Comparison of ENCODE assay signal across 7 mouse cellular contexts in the genomic region with DNA sequence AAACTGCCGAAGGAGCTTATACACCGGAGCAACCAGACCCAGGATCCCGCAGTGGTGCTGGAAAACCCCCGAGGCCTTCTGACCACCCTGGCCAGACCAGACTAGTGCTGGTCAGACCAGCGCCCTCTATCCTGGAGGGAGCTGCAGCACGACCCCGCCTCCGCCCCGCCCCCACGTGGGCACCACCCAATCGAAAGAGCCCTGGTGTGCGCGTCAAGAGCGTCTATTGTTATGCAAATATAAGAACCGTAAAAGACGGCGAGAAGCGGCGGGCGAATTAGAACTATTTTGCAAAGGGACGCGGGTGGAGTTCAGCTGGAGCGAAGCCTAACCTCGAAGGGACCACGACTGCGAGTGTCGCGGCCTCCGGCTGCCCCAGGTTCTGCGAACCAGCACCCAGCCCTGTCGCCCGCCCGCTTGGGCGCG. TPM values are rescaled to one million over a fixed set of nuclear protein-coding genes. Genes with fewer than 3 reads are reported as not detected.
DNase-seq lines count a peak whose midpoint lies in the region; ATAC-seq and TF ChIP-seq lines count a peak whose summit lies in the region.

A gene (plus strand): TSS at position 281 of the 426 bp plus-strand sequence.

- H3K4me1 ChIP-seq in embryonic facial prominence, embryonic 14.5 days (ENCODE audit: control insufficient read depth, insufficient read depth, low read length) = peaks cover 26% of the 10 kb centered on the region
- peaks cover 61% of the 10 kb centered on the region for H3K4me1 ChIP-seq in limb, embryonic 13.5 days
- peaks cover 35% of the 10 kb centered on the region for H3K4me1 ChIP-seq in midbrain, embryonic 16.5 days (ENCODE audit: control insufficient read depth, insufficient read depth, low read length)
- H3K4me1 ChIP-seq in spleen, adult 2 months (ENCODE audit: control insufficient read depth, insufficient read depth, insufficient read length) = peaks cover 15% of the 10 kb centered on the region

- peak; percentile 78 to 82 for DNase-seq in adrenal gland, postnatal 4 days (ENCODE audit: low spot score in 2 of 2)
- DNase-seq in embryonic facial prominence, embryonic 14.5 days (ENCODE audit: low spot score) = peak; percentile 95
- peak; percentile 93 for DNase-seq in heart, adult 8-10 months (ENCODE audit: low spot score)
- DNase-seq in kidney, adult 9 months = peak; percentile 93
- DNase-seq in spleen, adult 2 months (ENCODE audit: low read depth in 1 of 2, low spot score in 2 of 2) = peak; percentile 77 to 93

- H3K4me2 ChIP-seq in embryonic facial prominence, embryonic 14.5 days (ENCODE audit: low read depth, low read length) = peak within 1 kb of the TSS; percentile 85
- H3K4me2 ChIP-seq in limb, embryonic 13.5 days (replicated peaks) = peak within 1 kb of the TSS; percentile 86
- peak within 1 kb of the TSS; percentile 67 for H3K4me2 ChIP-seq in midbrain, embryonic 16.5 days (ENCODE audit: low read length)

- under 1% methylated on average over 32 of the region's 35 CpGs for WGBS in embryonic facial prominence, embryonic 14.5 days
- WGBS in limb, embryonic 13.5 days = under 1% methylated on average over 35 of the region's 35 CpGs
- WGBS in midbrain, embryonic 16.5 days = under 1% methylated on average over 35 of the region's 35 CpGs
- under 1% methylated on average over 35 of the region's 35 CpGs for WGBS in spleen, adult 2 months

- H3K9me3 ChIP-seq in embryonic facial prominence, embryonic 14.5 days (ENCODE audit: control insufficient read depth, low read length) = no peaks in the 10 kb centered on the region
- H3K9me3 ChIP-seq in limb, embryonic 13.5 days = no peaks in the 10 kb centered on the region
- H3K9me3 ChIP-seq in midbrain, embryonic 16.5 days (replicated peaks; ENCODE audit: control insufficient read depth, low read length, poor library complexity, severe bottlenecking) = no peaks in the 10 kb centered on the region

- peak within 1 kb of the TSS; percentile 57 for H3K4me3 ChIP-seq in embryonic facial prominence, embryonic 14.5 days (ENCODE audit: low read depth, low read length)
- H3K4me3 ChIP-seq in limb, embryonic 13.5 days = peak within 1 kb of the TSS; percentile 58
- peak within 1 kb of the TSS; percentile 69 for H3K4me3 ChIP-seq in midbrain, embryonic 16.5 days (ENCODE audit: low read depth, low read length)
- H3K4me3 ChIP-seq in spleen, adult 2 months (ENCODE audit: extremely low read depth, insufficient read depth, insufficient read length) = peak within 1 kb of the TSS; percentile 54

- TF ChIP-seq POLR2A in spleen, adult 2 months (IDR thresholded peaks at IDR 0.05; ENCODE audit: low read depth, low read length) = peak; percentile 64

- H3K36me3 ChIP-seq in embryonic facial prominence, embryonic 14.5 days (ENCODE audit: control insufficient read depth, insufficient read depth, low read length) = no peaks in the 10 kb centered on the region
- H3K36me3 ChIP-seq in limb, embryonic 13.5 days = no peaks in the 10 kb centered on the region
- no peaks in the 10 kb centered on the region for H3K36me3 ChIP-seq in midbrain, embryonic 16.5 days (ENCODE audit: control insufficient read depth, insufficient read depth, low read length)
- H3K36me3 ChIP-seq in spleen, adult 2 months (ENCODE audit: control insufficient read depth, insufficient read depth, low read length) = no peaks in the 10 kb centered on the region

- no peak for TF ChIP-seq CTCF in spleen, adult 2 months (IDR thresholded peaks at IDR 0.05; ENCODE audit: extremely low read depth, insufficient read depth, insufficient read length, insufficient replicate concordance)

- peak within 1 kb of the TSS; percentile 75 for H3K27ac ChIP-seq in embryonic facial prominence, embryonic 14.5 days (replicated peaks; ENCODE audit: low read depth, low read length)
- peak within 1 kb of the TSS; percentile 52; the same call in 1 of the 2 replicates for H3K27ac ChIP-seq in limb, embryonic 13.5 days
- peak within 1 kb of the TSS; percentile 79 for H3K27ac ChIP-seq in midbrain, embryonic 16.5 days (ENCODE audit: low read length)
- H3K27ac ChIP-seq in spleen, adult 2 months (ENCODE audit: insufficient read depth, low read length) = peak within 1 kb of the TSS; percentile 42

- ATAC-seq in embryonic facial prominence, embryonic 14.5 days (ENCODE audit: low read depth) = peak; percentile 87
- ATAC-seq in limb, embryonic 13.5 days (ENCODE audit: low FRiP score, low read depth) = peak; percentile 74
- peak; percentile 90 for ATAC-seq in midbrain, embryonic 16.5 days

- peaks cover 71% of the 10 kb centered on the region for H3K27me3 ChIP-seq in embryonic facial prominence, embryonic 14.5 days (replicated peaks; ENCODE audit: control insufficient read depth, insufficient read depth, low read length)
- peaks cover 78% of the 10 kb centered on the region for H3K27me3 ChIP-seq in limb, embryonic 13.5 days
- no peaks in the 10 kb centered on the region; the same call in 1 of the 2 replicates for H3K27me3 ChIP-seq in midbrain, embryonic 16.5 days (ENCODE audit: control insufficient read depth, insufficient read depth, low read depth, low read length)
- H3K27me3 ChIP-seq in spleen, adult 2 months (ENCODE audit: control insufficient read depth, insufficient read depth, low read length) = no peaks in the 10 kb centered on the region

- peak within 1 kb of the TSS; percentile 56 for H3K9ac ChIP-seq in embryonic facial prominence, embryonic 14.5 days (ENCODE audit: low read depth, low read length)
- peak within 1 kb of the TSS; percentile 62 for H3K9ac ChIP-seq in limb, embryonic 13.5 days
- peak within 1 kb of the TSS; percentile 74 for H3K9ac ChIP-seq in midbrain, embryonic 16.5 days (ENCODE audit: low read depth, low read length)

RNA-seq across cellular contexts. Expression of the gene that starts here (rescaled TPM):
- 10 to 100 TPM; 10.2 to 18.4 TPM for total RNA-seq in adrenal gland, postnatal 4 days (2021)
- 16.5 and 20.9 TPM in 2 replicates for polyA plus RNA-seq in embryonic facial prominence, embryonic 14.5 days (2014; fragmentation: Nextera tagmentation; extraction: Ambion mirVana)
- total RNA-seq in heart, adult 8-10 months (2022) = 1 to 10 TPM; 5.0 to 9.4 (median 9.2) TPM
- polyA plus RNA-seq in limb, embryonic 13.5 days (2015; fragmentation: Nextera tagmentation; extraction: Ambion mirVana) = 12.6 and 15.3 TPM in 2 replicates
- polyA plus RNA-seq in midbrain, embryonic 16.5 days (2015; fragmentation: Nextera tagmentation; extraction: Ambion mirVana) = 13.1 and 15.0 TPM in 2 replicates
- polyA plus RNA-seq in spleen, adult 2 months (2012; rRNA removed) = 8.0 and 13.8 TPM in 2 replicates

Comparison
In these comparisons a context has a peak if more than half of its experiments do, and no peak if none do; other contexts are left out.
1. Peak in every context shown above with its lines: DNase-seq, ATAC-seq, H3K4me3 ChIP-seq and H3K27ac ChIP-seq.